Mouse (Mus musculus) MEL (cell line): ENCODE measurements at regions not wholly inside any gene's neighbourhood (a gene's known extent, or its start where the extent isn't known, plus 50 kb on each side); places are given as distances from the start of the nearest gene placed in this dataset.

Experiments
- CTCF ChIP-seq, 3 experiments: IDR thresholded peaks in 2 of 3; conservative IDR thresholded peaks in 1 of 3; 2 replicates each; pipeline ENCODE4 v1.5.1; 2011 to 2012; ENCODE audit warnings: low read length in 3 of 3, low read depth in 2 of 3, mild to moderate bottlenecking in 2 of 3, improper control_type of control experiment in 1 of 3, inconsistent platforms in 1 of 3, mixed read lengths in 1 of 3, moderate library complexity in 1 of 3; ENCODE audit not compliant: control insufficient read depth in 1 of 3, insufficient read depth in 1 of 3, poor library complexity in 1 of 3, severe bottlenecking in 1 of 3
- ETS1 ChIP-seq: IDR thresholded peaks from 2 replicates; pipeline ENCODE4 v1.6.1; 2012; ENCODE audit warnings: low read depth, mild to moderate bottlenecking, inconsistent platforms, low read length, improper control_type of control experiment, moderate library complexity
- MXI1 ChIP-seq: IDR thresholded peaks from 2 replicates; pipeline ENCODE4 v1.6.1; 2011; ENCODE audit warnings: mild to moderate bottlenecking, low read depth, low read length, improper control_type of control experiment
- TAL1 ChIP-seq: IDR thresholded peaks from 2 replicates; pipeline ENCODE4 v1.6.1; 2012; ENCODE audit warnings: mild to moderate bottlenecking, inconsistent platforms, low read length, moderate library complexity, mixed read lengths
- TCF12 ChIP-seq: IDR thresholded peaks from 2 replicates; pipeline ENCODE4 v1.6.1; 2014; ENCODE audit warnings: low read depth, mild to moderate bottlenecking, inconsistent platforms, low read length, improper control_type of control experiment, moderate library complexity

GRCm38 (mm10) chr2:94658426-94658825, 220.5 kb upstream of the Api5 start:
- TF ChIP-seq CTCF (IDR thresholded peaks at IDR 0.05 in 2 of 3, conservative IDR thresholded peaks at IDR 0.05 in 1 of 3; ENCODE audit: control insufficient read depth in 1 of 3, insufficient read depth in 1 of 3, low read depth in 2 of 3, low read length in 3 of 3, poor library complexity in 1 of 3, severe bottlenecking in 1 of 3) (no peak), TCF12 (no peak), MXI1 (no peak), ETS1 (no peak), TAL1 (no peak)
